Mouse (Mus musculus): ENCODE results near the gene Mymx. TPM values are rescaled to one million over a fixed set of nuclear protein-coding genes. Genes with fewer than 3 reads are reported as not detected.

The Mymx gene
- total and polyA plus RNA-seq, 3 experiments, result not detected

DNA sequence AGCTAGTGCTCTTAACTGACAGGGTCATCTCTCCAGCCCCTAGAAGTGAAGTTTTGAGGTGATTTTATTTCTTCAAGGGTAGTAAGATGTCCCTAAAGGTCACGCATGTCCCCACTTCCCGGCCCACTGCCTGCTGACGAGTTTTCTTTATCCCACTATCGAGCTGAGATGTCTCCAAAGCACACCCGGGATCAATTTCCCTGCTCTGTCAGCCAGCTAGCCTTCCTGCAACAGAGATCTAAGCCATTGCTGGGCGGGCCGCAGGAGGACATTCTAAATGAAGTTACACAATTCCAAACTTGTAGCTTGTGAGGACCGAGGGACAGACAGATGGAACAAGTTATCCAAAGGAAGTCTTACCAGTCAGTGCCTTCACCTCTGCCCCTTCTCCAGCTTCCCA lies 1.6 kb downstream of the Mymx start:
- H3K27me3 ChIP-seq (ENCODE audit: insufficient read depth, low read length), result peaks cover 15% of the 10 kb centered on the region
- ATAC-seq (ENCODE audit: extremely low read depth, insufficient number of reproducible peaks, low FRiP score, poor library complexity, severe bottlenecking) (no peak), DNase-seq (ENCODE audit: low spot score) (no peak)
- peaks cover 69% of the 10 kb centered on the region for H3K4me1 ChIP-seq (ENCODE audit: insufficient read depth, low read depth, low read length)
- TF ChIP-seq TAL1 (conservative IDR thresholded peaks at IDR 0.05; ENCODE audit: low read depth, low read length) (no peak), CTCF (IDR thresholded peaks at IDR 0.05; ENCODE audit: low read depth, low read length) (no peak), POLR2AphosphoS5 (IDR thresholded peaks at IDR 0.05; ENCODE audit: insufficient replicate concordance, low read depth, low read length) (no peak), GATA2 (IDR thresholded peaks at IDR 0.05; ENCODE audit: borderline replicate concordance, low read depth, low read length) (no peak)
- no peaks in the 10 kb centered on the region for H3K36me3 ChIP-seq (replicated peaks)
- H3K4me3 ChIP-seq (ENCODE audit: low read depth, low read length), result no peak overlapping the region
- no peaks in the 10 kb centered on the region for H3K9me3 ChIP-seq (replicated peaks)

DNA sequence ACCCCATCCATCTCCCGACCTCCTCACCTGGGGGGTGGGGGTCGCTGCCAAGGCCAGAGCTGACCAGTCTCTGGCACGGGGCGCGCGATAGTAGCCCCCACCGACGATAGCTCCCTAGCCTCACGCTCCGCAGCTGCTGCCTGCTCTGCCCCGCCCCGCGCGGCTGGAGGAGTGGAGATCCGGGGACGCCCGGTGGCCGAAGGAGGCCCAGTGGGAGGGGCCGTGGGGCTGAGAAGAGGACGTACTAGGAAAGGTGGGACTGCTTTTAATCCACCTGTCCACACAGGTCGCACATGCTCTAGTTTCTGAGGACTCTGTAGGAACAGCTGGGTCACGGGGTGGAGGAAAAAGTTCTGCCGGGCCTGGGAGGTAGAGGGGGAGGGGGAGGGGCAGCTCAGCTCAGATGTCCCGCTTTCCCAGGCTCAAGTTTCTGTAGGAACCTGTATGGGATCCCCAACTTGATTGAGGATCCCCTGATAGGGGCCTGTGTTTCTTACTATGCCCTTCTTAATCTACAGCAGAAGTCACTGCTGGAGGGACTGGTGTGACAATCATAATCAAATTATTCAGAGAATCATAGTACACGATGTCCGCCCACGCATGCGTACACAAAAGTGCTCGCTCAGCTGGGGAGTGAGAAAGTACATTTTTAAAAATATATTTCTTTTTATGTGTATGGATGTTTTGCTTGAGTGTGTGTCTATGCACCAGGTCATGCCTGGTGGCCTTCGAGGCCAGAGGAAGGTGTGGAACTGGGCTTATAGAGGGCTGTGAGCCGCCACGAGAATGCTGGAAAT lies 2.3 kb downstream of the Mymx start, which contains the start of gene Slc29a1:
TSS of gene Slc29a1 (minus strand) at position 161 of the 797 bp plus-strand sequence.
- Histone ChIP-seq H3K4me1 (ENCODE audit: insufficient read depth, low read depth, low read length) (peaks cover 76% of the 10 kb centered on the region), H3K27me3 (ENCODE audit: insufficient read depth, low read length) (peaks cover 15% of the 10 kb centered on the region), H3K36me3 (replicated peaks) (no peaks in the 10 kb centered on the region), H3K9me3 (replicated peaks) (no peaks in the 10 kb centered on the region), H3K4me3 (ENCODE audit: low read depth, low read length) (peak within 1 kb of the TSS; percentile 71)
- TF ChIP-seq GATA2 (IDR thresholded peaks at IDR 0.05; ENCODE audit: borderline replicate concordance, low read depth, low read length) (no peak), CTCF (IDR thresholded peaks at IDR 0.05; ENCODE audit: low read depth, low read length) (no peak), GATA1 (IDR thresholded peaks at IDR 0.05; ENCODE audit: borderline replicate concordance, low read length) (no peak), TAL1 (conservative IDR thresholded peaks at IDR 0.05; ENCODE audit: low read depth, low read length) (no peak), POLR2AphosphoS5 (IDR thresholded peaks at IDR 0.05; ENCODE audit: insufficient replicate concordance, low read depth, low read length) (no peak)
- DNase-seq (ENCODE audit: low spot score) (peak; percentile 71), ATAC-seq (ENCODE audit: extremely low read depth, insufficient number of reproducible peaks, low FRiP score, poor library complexity, severe bottlenecking) (no peak)

DNA sequence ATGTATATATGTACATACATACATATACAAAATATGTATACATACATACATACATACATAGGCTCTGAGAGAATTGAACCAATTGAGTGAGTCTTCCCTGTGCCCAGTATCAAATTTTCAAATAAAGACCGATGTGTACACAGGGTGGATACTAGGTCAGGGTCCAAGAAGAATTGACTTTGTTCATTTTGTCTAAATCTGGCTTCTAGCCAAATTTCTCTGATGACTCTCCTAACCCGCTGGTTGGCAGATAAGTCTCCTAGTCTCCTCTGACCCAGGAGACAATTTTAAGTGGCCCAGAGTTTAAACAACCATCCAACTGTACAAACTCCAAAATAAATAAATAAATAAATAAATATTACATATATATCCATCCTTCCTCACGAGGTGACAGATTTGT lies 3.0 kb downstream of the Mymx start:
- DNase-seq (ENCODE audit: low spot score) (no peak), ATAC-seq (ENCODE audit: extremely low read depth, insufficient number of reproducible peaks, low FRiP score, poor library complexity, severe bottlenecking) (no peak)
- Histone ChIP-seq H3K36me3 (replicated peaks) (no peaks in the 10 kb centered on the region), H3K27me3 (ENCODE audit: insufficient read depth, low read length) (peaks cover 13% of the 10 kb centered on the region), H3K4me3 (ENCODE audit: low read depth, low read length) (peak overlapping the region; percentile 71; the same call in 1 of the 2 replicates), H3K9me3 (replicated peaks) (no peaks in the 10 kb centered on the region), H3K4me1 (ENCODE audit: insufficient read depth, low read depth, low read length) (peaks cover 80% of the 10 kb centered on the region)
- no peak for TF ChIP-seq GATA1 (IDR thresholded peaks at IDR 0.05; ENCODE audit: borderline replicate concordance, low read length)
- TF ChIP-seq CTCF (IDR thresholded peaks at IDR 0.05; ENCODE audit: low read depth, low read length), result no peak
- TF ChIP-seq GATA2 (IDR thresholded peaks at IDR 0.05; ENCODE audit: borderline replicate concordance, low read depth, low read length), result no peak
- TF ChIP-seq TAL1 (conservative IDR thresholded peaks at IDR 0.05; ENCODE audit: low read depth, low read length), result no peak
- TF ChIP-seq POLR2AphosphoS5 (IDR thresholded peaks at IDR 0.05; ENCODE audit: insufficient replicate concordance, low read depth, low read length), result no peak

DNA sequence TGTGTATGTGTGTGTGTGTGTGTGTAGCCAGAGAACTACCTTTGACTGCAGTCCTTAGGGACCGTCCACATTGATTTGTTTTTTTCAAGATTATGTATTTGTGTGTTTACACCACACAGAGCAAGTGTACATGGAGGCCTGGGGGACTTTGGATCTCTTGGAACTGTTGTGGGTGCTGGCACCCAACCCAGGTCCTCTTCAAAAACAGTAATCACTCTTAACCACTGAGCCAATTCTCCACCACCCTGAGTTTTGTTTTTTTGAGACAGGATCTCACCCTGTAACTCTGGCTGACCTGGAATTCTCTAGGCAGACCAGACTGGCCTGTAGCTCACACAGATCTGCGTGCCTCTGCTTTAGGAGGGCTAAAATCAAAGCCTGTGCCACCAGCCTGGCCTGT lies 3.5 kb downstream of the Mymx start:
- Histone ChIP-seq H3K9me3 (replicated peaks) (no peaks in the 10 kb centered on the region), H3K36me3 (replicated peaks) (no peaks in the 10 kb centered on the region), H3K4me3 (ENCODE audit: low read depth, low read length) (no peak overlapping the region), H3K4me1 (ENCODE audit: insufficient read depth, low read depth, low read length) (peaks cover 85% of the 10 kb centered on the region), H3K27me3 (ENCODE audit: insufficient read depth, low read length) (peaks cover 11% of the 10 kb centered on the region)
- ATAC-seq (ENCODE audit: extremely low read depth, insufficient number of reproducible peaks, low FRiP score, poor library complexity, severe bottlenecking), result no peak
- DNase-seq (ENCODE audit: low spot score), result no peak
- TF ChIP-seq GATA2 (IDR thresholded peaks at IDR 0.05; ENCODE audit: borderline replicate concordance, low read depth, low read length), result no peak
- TF ChIP-seq TAL1 (conservative IDR thresholded peaks at IDR 0.05; ENCODE audit: low read depth, low read length), result no peak
- no peak for TF ChIP-seq GATA1 (IDR thresholded peaks at IDR 0.05; ENCODE audit: borderline replicate concordance, low read length)
- TF ChIP-seq POLR2AphosphoS5 (IDR thresholded peaks at IDR 0.05; ENCODE audit: insufficient replicate concordance, low read depth, low read length), result no peak
- no peak for TF ChIP-seq CTCF (IDR thresholded peaks at IDR 0.05; ENCODE audit: low read depth, low read length)

DNA sequence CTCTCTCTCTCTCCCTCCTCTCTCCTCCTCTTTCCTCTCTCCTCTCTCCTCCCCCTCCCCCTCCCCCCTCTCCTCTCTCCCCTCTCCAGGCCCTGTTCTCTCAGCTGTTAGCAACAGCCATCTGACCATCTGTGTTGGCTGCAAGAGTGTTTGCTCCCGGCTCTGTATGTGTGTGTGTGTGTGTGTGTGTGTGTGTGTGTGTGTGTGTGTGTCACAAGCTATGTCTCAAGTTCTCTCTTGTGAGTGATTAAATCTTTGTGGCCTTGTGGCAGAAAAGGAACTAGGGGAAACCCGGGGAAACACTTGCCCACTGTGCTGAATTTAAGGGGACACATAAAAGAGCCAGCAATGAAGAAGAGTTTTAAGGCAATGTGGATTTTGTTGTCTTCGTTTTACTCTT lies 4.1 kb downstream of the Mymx start:
- no peak for DNase-seq (ENCODE audit: low spot score)
- peaks cover 91% of the 10 kb centered on the region for H3K4me1 ChIP-seq (ENCODE audit: insufficient read depth, low read depth, low read length)

DNA sequence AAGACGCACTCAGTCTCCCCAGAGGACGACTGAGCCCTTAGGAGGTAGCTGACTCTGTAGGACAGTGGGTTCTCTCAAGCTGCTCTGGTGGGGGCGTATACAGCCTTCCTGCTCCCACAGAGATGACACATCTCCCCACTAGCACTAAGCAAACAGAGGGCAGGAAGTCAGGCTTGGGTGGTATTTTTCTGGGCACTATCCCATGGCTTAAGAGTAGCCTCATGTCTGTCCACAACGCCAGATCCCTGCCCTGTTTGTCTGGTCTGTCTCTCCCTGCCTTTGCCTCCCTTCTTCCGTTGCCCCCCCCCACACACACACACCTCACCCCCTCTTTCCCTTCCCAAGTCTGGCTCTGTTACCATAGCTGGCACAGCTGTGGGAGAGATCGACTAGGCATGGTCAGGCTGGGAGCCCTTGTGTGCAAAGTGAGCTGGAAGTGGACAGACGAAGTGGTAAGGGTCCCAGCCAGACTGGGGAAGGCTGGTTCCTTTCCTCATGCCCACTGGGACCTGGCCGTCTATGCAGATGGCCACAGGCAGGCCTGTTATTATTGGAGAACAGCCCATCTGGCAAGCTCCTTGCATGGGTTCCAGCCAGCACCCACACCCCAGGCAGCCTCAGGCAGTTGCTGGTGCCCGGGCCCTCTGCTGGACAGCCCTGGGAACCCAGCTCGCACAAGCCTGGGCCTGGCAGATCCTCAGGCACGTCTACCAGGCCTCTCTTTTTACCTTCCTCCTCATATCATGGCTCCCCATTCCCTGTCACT lies 5.1 kb downstream of the Mymx start:
- Histone ChIP-seq H3K4me1 (ENCODE audit: insufficient read depth, low read depth, low read length) (peaks cover 95% of the 10 kb centered on the region), H3K36me3 (replicated peaks) (peaks cover 14% of the 10 kb centered on the region), H3K4me3 (ENCODE audit: low read depth, low read length) (peak overlapping the region; percentile 38; the same call in 1 of the 2 replicates), H3K9me3 (replicated peaks) (no peaks in the 10 kb centered on the region), H3K27me3 (ENCODE audit: insufficient read depth, low read length) (peaks cover 9% of the 10 kb centered on the region)
- peak; percentile 57 for DNase-seq (ENCODE audit: low spot score)
- ATAC-seq (ENCODE audit: extremely low read depth, insufficient number of reproducible peaks, low FRiP score, poor library complexity, severe bottlenecking), result peak; percentile 40
- TF ChIP-seq CTCF (IDR thresholded peaks at IDR 0.05; ENCODE audit: low read depth, low read length) (peak; percentile 30), POLR2AphosphoS5 (IDR thresholded peaks at IDR 0.05; ENCODE audit: insufficient replicate concordance, low read depth, low read length) (no peak)

More for the DNA sequence above, 4.1 kb downstream of the Mymx start:
- Histone ChIP-seq H3K36me3 (replicated peaks) (peaks cover 5% of the 10 kb centered on the region), H3K4me3 (ENCODE audit: low read depth, low read length) (no peak overlapping the region), H3K9me3 (replicated peaks) (no peaks in the 10 kb centered on the region), H3K27me3 (ENCODE audit: insufficient read depth, low read length) (peaks cover 11% of the 10 kb centered on the region)
- ATAC-seq (ENCODE audit: extremely low read depth, insufficient number of reproducible peaks, low FRiP score, poor library complexity, severe bottlenecking), result 0 out of 2 replicates have a peak, but pooled peaks have one; percentile 9
- TF ChIP-seq GATA2 (IDR thresholded peaks at IDR 0.05; ENCODE audit: borderline replicate concordance, low read depth, low read length), result no peak
- no peak for TF ChIP-seq CTCF (IDR thresholded peaks at IDR 0.05; ENCODE audit: low read depth, low read length)
- TF ChIP-seq POLR2AphosphoS5 (IDR thresholded peaks at IDR 0.05; ENCODE audit: insufficient replicate concordance, low read depth, low read length), result no peak
- no peak for TF ChIP-seq GATA1 (IDR thresholded peaks at IDR 0.05; ENCODE audit: borderline replicate concordance, low read length)
- no peak for TF ChIP-seq TAL1 (conservative IDR thresholded peaks at IDR 0.05; ENCODE audit: low read depth, low read length)

Data from G1E (cell line).